Mouse (Mus musculus) B cell, adult 62 days (primary cell): ENCODE results near the gene Prok1. TPM values are rescaled to one million over a fixed set of nuclear protein-coding genes. Genes with fewer than 3 reads are reported as not detected.

Experiments used
- total RNA-seq: library from RNA; stranded (reverse); gene quantifications from 4 replicates; pipeline ENCODE4 v1.2.4, GENCODE M21; 2023

The Prok1 gene
- total RNA-seq: not detected in 4 replicates

GRCm38 (mm10) chr3:107239607-107240006 is at the start of gene Prok1:
Prok1 (minus strand) TSS chr3:107239707.

GRCm38 (mm10) chr3:107278479-107279269 is 39.2 kb upstream of the Prok1 start, which contains the start of gene Lamtor5:
Lamtor5 (plus strand) TSS chr3:107278858.

GRCm38 (mm10) chr3:107230527-107230926 is 9.0 kb downstream of the Prok1 start, which contains the start of gene A630076J17Rik:
A630076J17Rik (plus strand) TSS chr3:107230614.

GRCm38 (mm10) chr3:107221608-107222007 is 17.9 kb downstream of the Prok1 start, which contains the start of gene Cym:
Cym (minus strand) TSS chr3:107221732.

Other genes with a start within 250 kb of the Prok1 start
- 42.9 to 51.2 TPM (median 47.9 TPM) in 4 replicates for gene Kcna3, start 203.5 kb downstream of the Prok1 start, total RNA-seq
- gene Kcna2, start 138.6 kb downstream of the Prok1 start, total RNA-seq: 0.14 to 0.33 TPM (median 0.26 TPM) in 4 replicates
- not detected in 4 replicates for gene Kcna10, start 56.7 kb downstream of the Prok1 start, total RNA-seq
- not detected in 4 replicates for gene Cym, start 18.0 kb downstream of the Prok1 start, total RNA-seq
- gene A630076J17Rik, start 9.1 kb downstream of the Prok1 start, total RNA-seq: not detected in 4 replicates
- 42.3 to 48.3 TPM (median 44.5 TPM) in 4 replicates for gene Lamtor5, start 39.2 kb upstream of the Prok1 start, total RNA-seq
- gene Slc16a4, start 51.5 kb upstream of the Prok1 start, total RNA-seq: 0.45 to 0.85 TPM (median 0.78 TPM) in 4 replicates
- 69.3 to 73.0 TPM (median 71.8 TPM) in 4 replicates for gene Rbm15, start 94.0 kb upstream of the Prok1 start, total RNA-seq
- not detected in 4 replicates for gene Kcnc4, start 219.8 kb upstream of the Prok1 start, total RNA-seq